Mouse (Mus musculus): ENCODE data around the gene Nxn.
A peak's percentile ranks its signal among the peaks of the same experiment; 100 is the strongest.

The Nxn gene

GRCm38 (mm10) chr11:76334966-76335365, 64.0 kb downstream of the Nxn start:
- no peak for DNase-seq (ENCODE audit: low read depth, low spot score)

DNA sequence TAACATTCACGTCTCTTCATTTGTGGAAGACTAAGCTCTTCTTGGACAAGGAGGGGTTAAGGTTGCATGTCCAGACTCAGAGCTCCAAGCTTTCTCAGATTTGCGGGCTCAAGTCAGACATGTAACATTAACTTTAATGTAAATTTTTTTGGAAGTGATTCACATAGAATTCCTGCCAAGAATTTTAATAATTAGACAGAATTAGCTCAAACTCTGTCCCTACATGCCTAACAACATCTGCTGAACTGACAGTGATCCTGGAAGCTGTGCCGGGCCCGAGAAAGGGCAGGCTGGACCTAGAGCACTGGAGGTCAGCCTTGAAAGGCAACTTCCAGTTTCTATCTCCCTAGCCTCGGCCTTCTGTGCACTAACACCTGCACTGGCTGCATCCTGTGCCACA, 66.7 kb downstream of the Nxn start:
- DNase-seq (ENCODE audit: low read depth, low spot score), result no peak

- no peak for DNase-seq (ENCODE audit: low read depth, low spot score)
Observed at GRCm38 (mm10) chr11:76328522-76329290, 70.2 kb downstream of the Nxn start.

GRCm38 (mm10) chr11:76328084-76328483, 70.9 kb downstream of the Nxn start:
- no peak for DNase-seq (ENCODE audit: low read depth, low spot score)

GRCm38 (mm10) chr11:76326672-76327071, 72.3 kb downstream of the Nxn start:
- no peak for DNase-seq (ENCODE audit: low read depth, low spot score)

DNA sequence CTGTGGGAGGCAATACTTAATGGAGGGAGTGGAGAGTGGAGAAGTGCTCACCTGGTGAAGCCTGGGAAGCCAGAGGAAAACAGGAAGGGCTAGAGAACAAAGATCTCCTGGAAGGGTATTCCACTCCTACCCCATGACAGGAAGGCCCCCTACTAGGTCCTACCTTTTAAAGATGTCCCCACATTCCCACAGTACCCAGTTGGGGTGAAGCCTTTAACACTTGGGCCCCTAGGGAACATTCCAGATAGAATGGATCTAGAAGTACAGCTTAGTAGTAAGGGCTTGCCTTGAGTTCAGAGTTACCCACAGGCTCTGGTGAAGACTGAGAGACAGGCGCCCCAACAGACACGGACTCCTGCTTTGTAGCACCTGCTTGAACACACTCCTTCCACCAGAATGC, 72.9 kb downstream of the Nxn start:
- DNase-seq (ENCODE audit: low read depth, low spot score), result no peak

DNA sequence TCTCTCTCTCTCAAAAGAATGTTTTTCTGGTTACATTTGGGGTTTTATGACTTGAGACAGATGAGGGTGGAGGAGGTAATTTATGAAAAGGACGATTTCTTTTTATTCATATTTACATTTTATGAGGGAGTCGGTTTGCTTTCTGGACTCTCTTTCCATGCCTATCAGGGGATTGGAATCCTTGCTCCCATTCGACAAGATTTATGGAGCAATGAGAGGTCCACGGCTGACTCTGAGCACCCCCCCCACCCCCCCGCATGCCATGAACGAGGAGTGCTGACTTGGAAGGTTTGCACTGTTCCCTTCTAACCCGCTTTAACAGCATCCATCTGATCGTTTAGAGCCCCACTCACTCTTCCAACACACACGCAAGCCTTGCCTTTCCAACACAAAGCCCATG, 74.1 kb downstream of the Nxn start:
- no peak for DNase-seq (ENCODE audit: low read depth, low spot score)

GRCm38 (mm10) chr11:76324207-76324606, 74.7 kb downstream of the Nxn start:
- DNase-seq (ENCODE audit: low read depth, low spot score), result no peak

DNA sequence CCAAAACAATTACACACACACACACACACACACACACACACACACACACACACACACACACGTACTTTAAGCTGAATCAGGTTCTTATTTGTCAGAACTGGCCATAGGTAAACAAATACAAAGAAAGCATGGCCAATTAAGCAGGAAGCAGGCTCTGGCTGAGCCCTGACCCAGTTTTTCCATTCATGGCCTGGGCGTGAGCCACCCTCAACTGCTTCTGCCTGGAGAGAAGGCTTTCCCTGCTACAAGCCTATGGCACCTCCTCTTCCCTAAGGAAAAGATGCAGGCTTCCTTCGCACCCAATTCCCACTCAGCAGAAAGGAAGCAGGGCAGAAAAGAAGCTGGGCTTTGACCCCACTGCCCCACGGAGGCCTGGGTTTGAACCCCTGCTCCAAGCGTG, 76.0 kb downstream of the Nxn start:
- DNase-seq (ENCODE audit: low read depth, low spot score), result no peak

GRCm38 (mm10) chr11:76322081-76322480, 76.9 kb downstream of the Nxn start:
- no peak for DNase-seq (ENCODE audit: low read depth, low spot score)

GRCm38 (mm10) chr11:76320475-76320874, 78.5 kb downstream of the Nxn start:
- no peak for DNase-seq (ENCODE audit: low read depth, low spot score)

GRCm38 (mm10) chr11:76319714-76320435, 79.1 kb downstream of the Nxn start:
- no peak for DNase-seq (ENCODE audit: low read depth, low spot score)

GRCm38 (mm10) chr11:76317904-76318303, 81.0 kb downstream of the Nxn start:
- DNase-seq (ENCODE audit: low read depth, low spot score), result no peak

- DNase-seq (ENCODE audit: low read depth, low spot score), result no peak
Observed at GRCm38 (mm10) chr11:76315785-76316444, 83.0 kb downstream of the Nxn start.

GRCm38 (mm10) chr11:76314741-76315140, 84.2 kb downstream of the Nxn start:
- peak; percentile 18 for DNase-seq (ENCODE audit: low read depth, low spot score)

GRCm38 (mm10) chr11:76314140-76314539, 84.8 kb downstream of the Nxn start:
- no peak for DNase-seq (ENCODE audit: low read depth, low spot score)

DNA sequence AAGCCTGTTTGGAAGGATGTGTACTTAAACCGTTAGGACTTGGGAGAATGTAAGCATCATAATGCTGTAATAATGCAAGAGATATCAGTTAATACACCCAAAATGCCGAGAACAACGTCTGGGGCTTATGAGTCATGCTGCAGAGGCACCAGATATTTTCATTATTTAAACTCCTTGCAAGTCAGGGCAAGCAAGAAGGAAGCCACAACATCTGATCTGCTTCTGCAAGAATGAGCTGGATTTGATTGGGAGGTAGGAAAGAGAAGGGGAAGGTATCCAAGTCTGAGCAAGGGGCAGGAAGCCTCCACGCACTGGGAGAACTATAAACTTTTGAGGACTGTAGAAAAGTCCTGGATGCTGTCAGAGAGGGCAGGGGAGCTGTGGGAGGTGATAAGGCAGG, 86.1 kb downstream of the Nxn start:
- no peak for DNase-seq (ENCODE audit: low read depth, low spot score)

DNA sequence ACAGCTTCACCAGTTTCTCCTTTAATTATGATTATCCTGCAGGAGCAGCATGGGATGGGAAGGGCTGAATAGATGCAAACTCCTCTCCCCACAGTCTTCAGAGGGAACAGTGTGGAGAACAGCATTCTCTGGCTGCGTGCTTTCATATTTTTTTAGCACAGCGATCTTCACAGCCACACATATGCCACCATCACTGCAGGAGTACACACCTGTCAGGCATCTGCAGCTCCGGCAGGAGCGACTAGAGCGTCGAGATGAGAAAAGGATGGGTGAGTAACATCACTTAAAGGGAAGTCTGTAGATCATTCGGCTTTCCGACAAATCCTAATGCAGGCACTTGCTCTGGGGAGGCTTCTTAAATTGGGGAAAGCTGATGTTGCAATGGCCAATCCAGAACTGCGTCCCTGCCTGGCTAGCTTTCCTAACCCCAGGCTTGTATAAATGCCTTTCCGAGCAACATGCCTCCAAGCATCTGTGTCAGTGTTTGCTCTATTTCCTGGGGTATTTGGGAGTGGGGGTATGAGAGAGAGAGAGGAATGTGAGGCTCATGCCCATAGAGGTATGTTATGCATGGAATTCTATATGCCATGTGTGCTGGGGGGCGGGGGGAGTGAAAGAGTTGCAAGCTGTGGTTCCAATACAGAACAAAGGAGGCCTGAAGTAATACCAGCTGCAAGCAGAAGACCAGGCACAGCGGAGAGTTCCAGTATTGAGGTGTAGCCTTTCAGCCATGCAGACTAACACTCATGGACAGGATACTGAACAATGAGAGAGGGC, 87.5 kb downstream of the Nxn start:
- DNase-seq (ENCODE audit: low read depth, low spot score), result no peak

GRCm38 (mm10) chr11:76309868-76310267, 89.1 kb downstream of the Nxn start:
- DNase-seq (ENCODE audit: low read depth, low spot score), result no peak

DNA sequence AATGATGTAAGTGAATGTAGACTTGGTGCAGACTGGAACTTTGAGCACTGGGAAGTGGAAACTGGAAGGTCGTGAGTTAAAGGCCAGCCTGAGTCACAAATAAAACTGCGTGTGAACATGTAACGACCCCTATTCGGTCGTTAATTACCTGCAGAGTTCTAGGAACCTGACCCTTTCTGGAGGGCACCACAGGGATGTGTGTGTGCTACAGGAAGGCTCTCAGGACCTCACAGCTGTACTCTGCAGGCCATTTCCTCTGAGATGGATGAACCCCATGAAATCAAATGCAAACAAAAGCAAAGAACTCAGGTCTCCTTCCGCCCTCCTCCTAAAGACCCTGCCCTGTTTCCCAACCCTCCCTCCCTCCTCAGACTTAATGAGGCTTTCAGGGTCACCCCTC, 89.9 kb downstream of the Nxn start:
- no peak for DNase-seq (ENCODE audit: low read depth, low spot score)

GRCm38 (mm10) chr11:76306769-76307168, 92.2 kb downstream of the Nxn start:
- no peak for DNase-seq (ENCODE audit: low read depth, low spot score)

GRCm38 (mm10) chr11:76305571-76305970, 93.4 kb downstream of the Nxn start:
- no peak for DNase-seq (ENCODE audit: low read depth, low spot score)

Measured in CD4-positive helper T cell, adult 2 months (primary cell).